Mouse (Mus musculus) spleen, adult 2 months (tissue): ENCODE results near the gene Eef1akmt1.

ENCODE experiments used
- CTCF ChIP-seq: fragments of 200-500 bp; IDR thresholded peaks from 2 replicates; pipeline ENCODE4 v1.5.1; 2011; ENCODE audit warnings: mild to moderate bottlenecking, inconsistent platforms; ENCODE audit not compliant: insufficient read depth, insufficient read length, insufficient replicate concordance; ENCODE audit errors: extremely low read depth
- POLR2A ChIP-seq: fragments of 200-500 bp; IDR thresholded peaks from 2 replicates; pipeline ENCODE4 v1.6.1; 2011; ENCODE audit warnings: low read depth, low read length, inconsistent platforms

- no peak for TF ChIP-seq CTCF
- TF ChIP-seq POLR2A = no peak
These were observed 20.4 kb upstream of the Eef1akmt1 start for GRCm38 (mm10) chr14:57591830-57592229.
